Mouse (Mus musculus) embryonic fibroblast, embryonic 13.5 days (primary cell): Measurements from ENCODE around the gene Galt.

Source experiments
- CTCF ChIP-seq: IDR thresholded peaks from 2 replicates; pipeline ENCODE4 v1.5.1; 2011; ENCODE audit warnings: mild to moderate bottlenecking, control low read depth, low read length, moderate library complexity, borderline replicate concordance; ENCODE audit not compliant: insufficient read depth
- POLR2A ChIP-seq: IDR thresholded peaks from 2 replicates; pipeline ENCODE4 v1.6.1; 2011; ENCODE audit warnings: low read depth, mild to moderate bottlenecking, control low read depth, low read length, moderate library complexity

- no peak for TF ChIP-seq CTCF
- TF ChIP-seq POLR2A: peak; percentile 91
Observed at GRCm38 (mm10) chr4:41713197-41714067, 41.6 kb upstream of the Galt start, which contains the start of gene Rpp25l.
